Comparison of ENCODE assay signal across 8 mouse cellular contexts in the genomic region with DNA sequence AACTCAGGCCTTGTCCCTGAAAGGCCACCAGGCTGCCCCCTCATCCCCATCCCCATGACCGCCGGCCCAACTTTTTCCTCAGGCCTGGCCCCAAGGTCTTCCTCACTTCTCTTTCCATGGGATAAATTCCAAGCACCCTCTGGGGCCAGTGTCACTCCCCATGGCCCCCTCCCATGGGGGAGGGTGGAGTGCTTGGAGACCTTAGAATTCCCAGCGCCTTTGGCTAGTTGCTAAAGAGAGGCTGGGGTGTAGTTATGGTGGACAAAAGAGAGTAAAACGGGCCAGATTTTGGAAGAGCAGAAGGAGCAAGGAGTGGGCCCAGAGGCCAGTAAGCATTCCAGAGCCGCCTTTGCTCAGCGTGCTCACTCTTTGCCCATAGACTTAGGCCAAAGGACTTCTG. TPM values are rescaled to one million over a fixed set of nuclear protein-coding genes. Genes with fewer than 3 reads are reported as not detected.
A peak's percentile ranks its signal among the peaks of the same experiment; 100 is the strongest.
DNase-seq lines count a peak whose midpoint lies in the region; ATAC-seq lines count a peak whose summit lies in the region.

A gene (minus strand): TSS at position 101 of the 400 bp plus-strand sequence.

- H3K27ac ChIP-seq in kidney, embryonic 15.5 days, result peak within 1 kb of the TSS; percentile 88
- H3K27ac ChIP-seq in midbrain, embryonic 14.5 days (replicated peaks; ENCODE audit: low read depth, low read length), result peak within 1 kb of the TSS; percentile 91

- no peak for DNase-seq in kidney, postnatal 36 days
- DNase-seq in adrenal gland, postnatal 14 days, result no peak
- no peak for DNase-seq in gastrocnemius, postnatal 36 days
- no peak for DNase-seq in large intestine, adult 2 months (ENCODE audit: low read depth, low spot score)
- no peak for DNase-seq in midbrain, embryonic 14.5 days
- no peak for DNase-seq in testis, postnatal 10 days (ENCODE audit: low spot score)
- no peak for DNase-seq in spleen, postnatal 10 days (ENCODE audit: low spot score in 2 of 2)

- no peaks in the 10 kb centered on the region for H3K9me3 ChIP-seq in kidney, embryonic 15.5 days (replicated peaks)
- no peaks in the 10 kb centered on the region for H3K9me3 ChIP-seq in midbrain, embryonic 14.5 days (ENCODE audit: control insufficient read depth, low read length)

- 40% methylated on average over 6 of the region's 6 CpGs for WGBS in kidney, embryonic 15.5 days
- 52% methylated on average over 6 of the region's 6 CpGs for WGBS in large intestine, adult 2 months
- WGBS in midbrain, embryonic 14.5 days, result 29% methylated on average over 6 of the region's 6 CpGs

- H3K36me3 ChIP-seq in kidney, embryonic 15.5 days, result 0 out of 2 replicates have a peak, but pooled peaks cover 7% of the 10 kb centered on the region
- no peaks in the 10 kb centered on the region for H3K36me3 ChIP-seq in midbrain, embryonic 14.5 days (ENCODE audit: control insufficient read depth, insufficient read depth, low read length)

- H3K4me1 ChIP-seq in kidney, embryonic 15.5 days, result peaks cover 49% of the 10 kb centered on the region
- H3K4me1 ChIP-seq in midbrain, embryonic 14.5 days (ENCODE audit: control insufficient read depth, insufficient read depth, low read length), result peaks cover 18% of the 10 kb centered on the region

- H3K4me2 ChIP-seq in kidney, embryonic 15.5 days, result peak within 1 kb of the TSS; percentile 82
- H3K4me2 ChIP-seq in midbrain, embryonic 14.5 days (ENCODE audit: low read length), result peak within 1 kb of the TSS; percentile 69

- peak within 1 kb of the TSS; percentile 72 for H3K4me3 ChIP-seq in kidney, embryonic 15.5 days (replicated peaks)
- peak within 1 kb of the TSS; percentile 76 for H3K4me3 ChIP-seq in midbrain, embryonic 14.5 days (replicated peaks; ENCODE audit: low read depth, low read length)

- peak within 1 kb of the TSS; percentile 91 for H3K9ac ChIP-seq in kidney, embryonic 15.5 days
- peak within 1 kb of the TSS; percentile 96 for H3K9ac ChIP-seq in midbrain, embryonic 14.5 days (replicated peaks; ENCODE audit: low read length)

- ATAC-seq in kidney, embryonic 15.5 days (replicated peaks; ENCODE audit: low FRiP score), result 0 out of 2 replicates have a peak, but pooled peaks have one; percentile 3
- no peak for ATAC-seq in midbrain, embryonic 14.5 days (ENCODE audit: low FRiP score, low TSS enrichment)

- intact Hi-C loops in gastrocnemius, postnatal 36 days (cut with DNase I), result no loop called here

- no peaks in the 10 kb centered on the region for H3K27me3 ChIP-seq in kidney, embryonic 15.5 days
- H3K27me3 ChIP-seq in midbrain, embryonic 14.5 days (ENCODE audit: control insufficient read depth, insufficient read depth, low read length), result no peaks in the 10 kb centered on the region

RNA-seq across cellular contexts. Expression of the gene that starts here (rescaled TPM):
- polyA plus RNA-seq in kidney, embryonic 15.5 days (2015; fragmentation: Nextera tagmentation; extraction: Ambion mirVana), result 84.4 and 87.7 TPM in 2 replicates
- total RNA-seq in adrenal gland, postnatal 14 days (2021), result 78.9 and 94.3 TPM in 2 replicates
- 10 to 100 TPM; 73.9 to 92.0 TPM for total RNA-seq in gastrocnemius, postnatal 36 days (2021)
- 36.6 and 37.0 TPM in 2 replicates for polyA plus RNA-seq in large intestine, adult 2 months (2012; rRNA removed)
- polyA plus RNA-seq in midbrain, embryonic 14.5 days (2014; fragmentation: Nextera tagmentation; extraction: Ambion mirVana), result 71.3 and 81.8 TPM in 2 replicates
